22 mouse cellular contexts compared by ENCODE assay signal in genomic region chr2:60175078-60175477, GRCm38 (mm10). TPM values are rescaled to one million over a fixed set of nuclear protein-coding genes. Genes with fewer than 3 reads are reported as not detected.
A peak's percentile ranks its signal among the peaks of the same experiment; 100 is the strongest.
DNase-seq lines count a peak whose midpoint lies in the region; ATAC-seq and TF ChIP-seq lines count a peak whose summit lies in the region.
"Had no signal": no experiment of that assay in that cellular context is flagged by ENCODE, and none has a peak within 500 bp of the region (broad histone marks: within the 10 kb centered on the region; RNA-seq: fewer than 3 reads in every experiment).

No protein-coding gene starts in this region.

- TF ChIP-seq POLR2A in lung, adult 2 months (IDR thresholded peaks at IDR 0.05; ENCODE audit: borderline replicate concordance, extremely low read depth, low read depth, low read length): no peak
- no peak for TF ChIP-seq POLR2A in bone marrow macrophage, adult 2 months (IDR thresholded peaks at IDR 0.05; ENCODE audit: borderline replicate concordance, low read depth, low read length)

- peak overlapping the region; percentile 70 for H3K27ac ChIP-seq in bone marrow macrophage, adult 2 months (ENCODE audit: insufficient read depth, low read depth, low read length)
- H3K27ac ChIP-seq: embryonic facial prominence, embryonic 15.5 days; forebrain, embryonic 10.5 days; forebrain, embryonic 15.5 days; hindbrain, embryonic 15.5 days had no signal

- 82% methylated on average over 3 of the region's 4 CpGs for WGBS in lung, adult 2 months

- no peak overlapping the region for H3K4me3 ChIP-seq in lung, adult 2 months (replicated peaks; ENCODE audit: extremely low read depth, low read depth, low read length)
- no peak overlapping the region for H3K4me3 ChIP-seq in bone marrow macrophage, adult 2 months (ENCODE audit: insufficient read depth, low read length)
- H3K4me3 ChIP-seq: embryonic facial prominence, embryonic 15.5 days; erythroblast, embryonic 14.5 days; forebrain, embryonic 10.5 days; forebrain, embryonic 15.5 days; heart, embryonic 12.5 days; hindbrain, embryonic 15.5 days had no signal

- intact Hi-C loops in left cerebral cortex, postnatal 25 days (cut with DNase I): no loop called here

- no peaks in the 10 kb centered on the region for H3K4me1 ChIP-seq in lung, adult 2 months (ENCODE audit: control insufficient read depth, insufficient read depth, low read length)
- H3K4me1 ChIP-seq in bone marrow macrophage, adult 2 months (ENCODE audit: control insufficient read depth, insufficient read depth, low read length): peaks cover 39% of the 10 kb centered on the region
- H3K4me1 ChIP-seq: forebrain, embryonic 15.5 days; hindbrain, embryonic 15.5 days had no signal

- 0 out of 2 replicates have a peak, but pooled peaks have one; percentile 3 for ATAC-seq in megakaryocyte, adult 5-6 weeks (ENCODE audit: poor library complexity, severe bottlenecking)
- ATAC-seq: activated CD4-positive, CD25-positive, alpha-beta regulatory T cell, adult 4 months; CD4-positive, CD25-positive, alpha-beta regulatory T cell, adult 4 months; forebrain, embryonic 15.5 days; Patski had no signal

- DNase-seq in lung, postnatal 36 days: peak; percentile 31
- DNase-seq in lung, adult 2 months: no peak
- DNase-seq in right cerebral cortex, postnatal 14 days: no peak
- DNase-seq in left cerebral cortex, postnatal 25 days (ENCODE audit: low spot score in 2 of 2): no peak
- no peak for DNase-seq in lung, postnatal 25 days (ENCODE audit: low spot score)
- DNase-seq: adrenal gland, postnatal 14 days; B cell, adult 2 months; cerebellum, adult 18-20 months; cerebellum, postnatal 10 days; embryo, embryonic 11 days; heart, postnatal 36 days had no signal

- no peak for TF ChIP-seq CTCF in lung, adult 2 months (IDR thresholded peaks at IDR 0.05; ENCODE audit: insufficient read depth, low read length)
- no peak for TF ChIP-seq CTCF in bone marrow macrophage, adult 2 months (IDR thresholded peaks at IDR 0.05; ENCODE audit: low read depth, low read length)

RNA-seq across cellular contexts. Expression of gene Baz2b, which starts 34.6 kb away (rescaled TPM):
- polyA plus RNA-seq in lung, adult 2 months (2012; rRNA removed): 17.3 and 21.9 TPM in 2 replicates
- polyA plus RNA-seq in bone marrow macrophage, adult 2 months (2012; ENCODE audit: insufficient read depth, insufficient read length, missing spikeins): 64.7 and 68.7 TPM in 2 replicates
- total RNA-seq in megakaryocyte, adult 5-6 weeks (2015): 87.2 and 95.6 TPM in 2 replicates
- total RNA-seq in megakaryocyte, adult 5-6 weeks (2017): 129 and 133 TPM in 2 replicates
- total RNA-seq in left cerebral cortex, postnatal 25 days (2021): 10 to 100 TPM; 47.5 to 57.5 TPM

RNA-seq across cellular contexts. Expression of gene March7, which starts 34.6 kb away (rescaled TPM):
- 7.7 and 13.4 TPM in 2 replicates for polyA plus RNA-seq in lung, adult 2 months (2012; rRNA removed)
- polyA plus RNA-seq in bone marrow macrophage, adult 2 months (2012; ENCODE audit: insufficient read depth, insufficient read length, missing spikeins): 66.9 and 71.4 TPM in 2 replicates
- 80.4 and 93.0 TPM in 2 replicates for total RNA-seq in megakaryocyte, adult 5-6 weeks (2015)
- 93.9 and 97.7 TPM in 2 replicates for total RNA-seq in megakaryocyte, adult 5-6 weeks (2017)
- total RNA-seq in left cerebral cortex, postnatal 25 days (2021): 10 to 100 TPM; 55.1 to 60.5 TPM
